Mouse (Mus musculus) brain, embryonic 14.5 days (tissue): ENCODE data around the gene Fam83d.

Experiments used
- CTCF ChIP-seq: fragments of 200-500 bp; IDR thresholded peaks from 2 replicates; pipeline ENCODE4 v1.5.1; 2012; ENCODE audit warnings: inconsistent platforms, mild to moderate bottlenecking, moderate library complexity, borderline replicate concordance; ENCODE audit not compliant: insufficient read depth, insufficient read length; ENCODE audit errors: extremely low read depth
- POLR2A ChIP-seq: fragments of 200-500 bp; IDR thresholded peaks from 2 replicates; pipeline ENCODE4 v1.6.1; 2012; ENCODE audit warnings: mild to moderate bottlenecking, inconsistent platforms, borderline replicate concordance; ENCODE audit not compliant: poor library complexity, insufficient read depth, insufficient read length, severe bottlenecking; ENCODE audit errors: extremely low read depth

GRCm38 (mm10) chr2:158833221-158833620 lies 65.3 kb downstream of the Fam83d start:
- TF ChIP-seq POLR2A, result no peak
- no peak for TF ChIP-seq CTCF
